Mouse (Mus musculus) ZHBTc4 (cell line): ENCODE measurements around the gene Ralgps1.

Experiments used
- DNase-seq: peaks from one replicate; pipeline ENCODE4 v3.0.0-alpha.2; 2011; ENCODE audit warnings: low read depth, low spot score

Gene Ralgps1

GRCm38 (mm10) chr2:33244880-33245279 lies 126.4 kb downstream of the Ralgps1 start:
- no peak for DNase-seq

DNA sequence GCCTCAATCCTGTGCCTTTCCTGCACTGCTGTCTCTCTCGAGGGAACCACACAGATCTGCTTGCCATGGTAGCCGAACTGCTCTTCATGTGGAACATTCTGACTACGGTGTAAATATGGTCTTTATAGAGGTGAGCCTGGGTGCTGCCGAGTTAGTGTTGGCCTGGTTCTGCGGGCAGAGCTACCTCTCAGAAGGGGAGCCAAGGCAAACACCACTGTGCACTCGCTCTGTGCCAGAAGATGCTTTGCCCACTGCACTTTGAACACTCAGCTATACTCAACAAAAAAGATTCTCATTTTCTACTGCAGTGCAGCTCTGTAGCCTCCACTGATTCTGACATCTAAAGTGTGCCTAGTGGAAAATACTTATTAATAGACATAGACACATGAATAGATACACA lies 133.7 kb downstream of the Ralgps1 start:
- DNase-seq, result no peak

GRCm38 (mm10) chr2:33234848-33235247 lies 136.4 kb downstream of the Ralgps1 start:
- no peak for DNase-seq

DNA sequence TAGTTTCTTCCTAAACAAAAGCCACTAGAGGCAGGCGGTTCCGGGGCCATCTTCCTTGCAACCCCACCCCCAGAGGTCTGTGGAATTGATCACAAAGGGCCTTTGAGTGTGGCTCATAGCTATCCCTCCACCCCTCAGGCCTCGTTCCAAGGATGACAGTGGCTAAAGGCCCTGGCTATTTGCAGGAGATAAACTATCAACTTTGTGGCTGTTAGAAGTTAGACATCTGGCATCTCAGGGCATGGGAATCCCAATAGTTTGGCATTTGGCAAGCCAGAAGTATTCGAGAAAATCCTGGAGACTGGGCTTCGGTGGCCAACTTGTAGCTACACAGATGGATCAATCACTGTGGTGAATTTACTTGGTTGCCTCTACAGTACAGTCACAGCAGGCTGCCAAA lies 137.4 kb downstream of the Ralgps1 start:
- DNase-seq, result peak; percentile 46

GRCm38 (mm10) chr2:33232782-33233570 lies 138.3 kb downstream of the Ralgps1 start:
- no peak for DNase-seq

- DNase-seq, result peak; percentile 67
Measured at GRCm38 (mm10) chr2:33231788-33232187, 139.5 kb downstream of the Ralgps1 start.

GRCm38 (mm10) chr2:33230701-33231100 lies 140.6 kb downstream of the Ralgps1 start:
- peak; percentile 72 for DNase-seq

DNA sequence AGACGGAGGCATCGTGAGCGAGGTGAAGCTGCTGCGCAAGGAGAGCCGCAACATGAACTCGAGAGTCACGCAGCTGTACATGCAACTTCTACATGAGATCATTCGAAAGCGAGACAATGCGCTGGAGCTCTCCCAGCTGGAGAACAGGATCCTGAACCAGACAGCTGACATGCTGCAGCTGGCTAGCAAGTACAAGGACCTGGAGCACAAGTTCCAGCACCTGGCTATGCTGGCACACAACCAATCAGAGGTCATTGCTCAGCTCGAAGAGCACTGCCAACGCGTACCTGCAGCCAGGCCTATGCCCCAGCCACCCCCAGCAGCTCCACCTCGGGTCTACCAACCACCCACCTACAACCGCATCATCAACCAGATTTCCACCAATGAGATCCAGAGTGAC lies 142.7 kb downstream of the Ralgps1 start:
- no peak for DNase-seq

DNA sequence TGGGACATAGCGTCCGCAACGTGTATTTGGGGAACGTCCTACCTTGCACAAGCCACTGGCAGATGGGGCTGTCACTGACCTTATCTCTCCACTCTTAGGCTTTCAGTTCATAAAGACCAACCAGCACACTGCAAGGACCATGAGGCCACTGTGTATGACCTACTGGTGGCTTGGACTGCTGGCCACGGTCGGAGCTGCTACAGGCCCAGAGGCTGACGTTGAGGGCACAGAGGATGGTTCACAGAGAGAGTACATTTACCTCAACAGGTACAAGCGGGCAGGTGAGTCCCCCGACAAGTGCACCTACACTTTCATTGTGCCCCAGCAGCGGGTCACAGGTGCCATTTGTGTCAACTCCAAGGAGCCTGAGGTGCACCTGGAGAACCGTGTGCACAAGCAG lies 143.2 kb downstream of the Ralgps1 start:
- no peak for DNase-seq

- DNase-seq, result peak; percentile 84
Measured at GRCm38 (mm10) chr2:33225921-33226320, 145.4 kb downstream of the Ralgps1 start.

DNA sequence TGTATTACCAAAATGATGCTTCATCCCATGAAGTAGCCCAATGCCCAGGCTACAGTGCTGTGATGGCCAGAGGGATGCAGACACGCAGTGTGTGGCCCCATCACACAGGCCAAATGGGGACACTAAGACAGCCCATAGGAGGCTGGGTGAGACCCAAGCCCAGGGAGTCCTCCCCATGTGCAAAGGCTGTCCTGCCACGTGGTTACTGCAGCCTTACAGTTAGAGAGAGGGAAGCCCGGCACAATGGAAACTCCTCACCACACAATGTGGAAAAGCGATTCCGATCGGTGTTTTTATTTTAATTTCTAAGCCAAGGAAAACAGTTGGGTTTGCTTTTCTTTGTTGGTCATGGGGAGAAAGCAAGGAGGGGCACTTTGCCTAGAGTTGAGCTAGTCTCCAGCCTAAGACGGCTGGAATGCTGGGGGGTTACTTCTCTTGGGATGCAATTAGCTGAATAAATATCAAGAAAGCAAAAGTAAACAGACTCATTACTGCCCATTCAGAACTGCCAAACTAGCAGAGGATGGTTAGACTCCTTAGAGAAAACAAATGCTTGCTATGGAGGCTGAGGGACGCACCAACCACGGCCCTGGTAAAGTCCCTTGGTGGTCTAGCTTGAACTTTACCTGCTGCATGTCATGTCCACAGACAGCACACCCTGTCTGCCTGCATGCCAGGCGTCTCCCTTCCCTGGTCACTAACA lies 147.5 kb downstream of the Ralgps1 start:
- DNase-seq, result no peak

DNA sequence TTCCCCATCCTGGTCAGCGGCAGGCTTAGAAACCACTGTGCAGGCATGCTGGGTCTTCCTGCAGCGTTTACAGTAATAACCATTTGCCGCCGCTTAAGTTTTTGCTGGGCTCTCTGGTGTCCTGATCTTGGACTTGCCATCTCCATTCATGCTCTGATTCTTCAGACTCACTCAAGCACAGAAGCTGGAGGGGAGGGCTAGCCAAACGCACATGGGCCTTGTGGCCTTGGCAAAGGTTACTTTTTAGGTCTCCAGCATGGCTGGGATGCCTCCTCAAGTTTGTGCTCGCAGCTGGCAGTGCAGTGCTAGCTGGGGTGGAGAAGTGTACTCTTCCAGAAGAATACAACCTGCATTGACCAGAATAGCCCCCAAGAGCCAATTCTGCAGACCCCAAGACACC lies 148.8 kb downstream of the Ralgps1 start:
- DNase-seq, result no peak

- DNase-seq, result no peak
Measured at GRCm38 (mm10) chr2:33221339-33221900, 149.9 kb downstream of the Ralgps1 start.

- no peak for DNase-seq
Measured at GRCm38 (mm10) chr2:33220674-33221338, 150.5 kb downstream of the Ralgps1 start.

DNA sequence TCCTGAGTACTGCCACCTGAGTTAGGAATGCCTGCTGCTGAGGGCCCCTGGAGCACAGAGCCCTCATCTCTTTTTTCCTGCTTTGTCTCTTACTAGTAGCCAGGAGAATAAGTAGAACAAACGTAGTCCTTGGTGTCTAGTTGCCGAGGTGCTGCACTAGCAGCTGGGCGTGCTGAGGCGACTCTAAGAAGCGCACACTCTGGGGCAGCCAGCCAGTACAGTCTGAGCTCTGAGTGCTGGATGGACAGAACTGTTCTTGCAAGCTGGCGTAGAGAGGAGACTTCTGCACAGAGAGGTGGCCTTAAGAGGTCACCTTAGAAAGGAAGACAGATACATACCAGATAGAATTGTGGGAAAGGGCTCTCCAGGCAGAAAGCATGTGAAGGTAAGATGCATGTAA lies 151.0 kb downstream of the Ralgps1 start:
- DNase-seq, result no peak

GRCm38 (mm10) chr2:33219637-33220036 lies 151.6 kb downstream of the Ralgps1 start:
- DNase-seq, result peak; percentile 38

DNA sequence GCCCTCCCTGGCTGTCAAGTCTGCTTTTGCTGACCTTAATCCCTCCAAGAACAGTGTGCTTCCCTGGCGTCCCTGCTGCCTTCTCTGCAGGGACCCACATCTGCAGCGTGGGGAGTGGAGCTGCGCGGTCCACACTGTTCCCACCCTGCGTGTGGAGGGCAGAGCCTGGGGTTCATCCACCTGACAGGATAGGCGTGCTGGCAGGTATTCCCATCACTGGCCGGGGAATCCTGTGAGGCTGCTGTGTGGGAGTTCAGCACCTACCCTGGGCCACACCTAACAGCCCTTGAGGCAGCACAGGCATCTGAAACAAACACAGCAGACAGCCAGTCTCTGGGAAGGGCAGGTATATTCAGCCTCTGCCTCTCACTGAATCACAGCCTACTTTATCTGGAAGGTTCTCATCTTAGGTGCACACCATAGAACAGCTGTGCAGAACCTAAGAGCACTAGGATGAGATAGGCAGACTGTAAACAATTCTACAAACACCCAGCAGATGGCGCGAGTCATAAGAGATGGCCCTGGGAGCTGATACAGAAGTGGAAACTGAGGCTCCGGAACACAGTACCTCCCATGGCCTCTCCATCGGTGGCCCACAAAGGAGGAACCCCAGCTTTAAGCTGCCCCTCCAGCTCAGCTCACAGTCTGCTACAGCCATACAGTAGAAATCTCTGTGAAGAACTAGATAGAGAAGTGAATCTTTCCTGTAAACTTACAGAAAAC lies 152.2 kb downstream of the Ralgps1 start:
- peak; percentile 60 for DNase-seq

DNA sequence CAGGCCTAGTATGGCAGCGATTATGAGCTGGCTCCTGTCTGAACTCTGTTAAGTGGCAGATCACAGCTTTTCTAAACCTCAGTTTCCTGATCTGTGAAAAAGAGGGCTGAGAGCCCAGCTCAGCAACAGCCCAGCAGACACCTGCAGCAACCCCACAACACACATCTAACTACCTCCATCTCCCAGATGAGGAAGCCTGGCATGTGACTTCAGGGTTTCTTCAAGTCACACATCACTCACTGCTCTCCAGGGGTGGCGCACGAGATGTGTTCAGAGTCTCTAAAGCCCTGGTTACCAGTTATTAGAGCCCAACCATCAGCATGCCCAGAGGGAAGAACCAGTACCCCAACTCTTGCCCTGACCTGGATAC lies 153.9 kb downstream of the Ralgps1 start:
- no peak for DNase-seq

DNA sequence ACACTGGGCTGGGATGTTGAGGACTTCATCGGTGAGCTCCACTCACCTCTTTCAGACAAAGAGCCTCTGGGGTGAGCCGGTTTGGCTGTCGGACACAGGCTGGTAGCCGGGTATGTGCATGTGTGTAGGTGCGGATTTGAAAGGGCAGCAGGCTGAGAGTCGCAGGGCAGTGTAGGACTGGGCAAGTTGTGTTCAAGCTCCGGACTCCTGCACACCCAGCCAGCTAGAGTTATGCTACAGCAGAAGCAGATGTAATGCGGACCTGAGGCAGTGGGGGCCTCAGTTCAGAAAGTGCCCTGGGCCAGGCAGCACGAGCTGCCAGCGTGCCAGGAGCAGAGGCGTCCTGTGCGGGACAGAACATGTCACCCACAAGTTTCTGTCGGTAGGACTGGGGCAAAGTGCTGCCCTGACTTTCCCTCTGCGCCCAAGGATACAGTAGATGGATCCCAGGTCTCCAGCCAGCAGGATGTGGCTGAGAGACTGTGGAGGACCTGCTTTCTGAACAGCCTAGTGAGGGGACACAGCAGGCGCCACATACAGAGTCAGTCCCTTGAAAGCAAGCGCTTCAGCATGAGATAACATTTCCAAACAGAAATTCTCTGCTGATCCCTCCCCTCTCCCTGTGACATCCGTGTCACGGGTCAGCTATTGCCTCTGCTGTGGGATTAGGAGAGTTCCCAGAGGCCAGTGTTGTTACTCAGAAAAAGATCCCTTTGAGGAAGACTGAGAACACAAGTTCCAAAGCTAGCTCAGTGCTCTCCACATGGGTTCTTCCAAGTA lies 154.5 kb downstream of the Ralgps1 start:
- DNase-seq, result no peak

- peak; percentile 89 for DNase-seq
Measured at GRCm38 (mm10) chr2:33215700-33216509, 155.4 kb downstream of the Ralgps1 start, which contains the start of gene Angptl2. Gene Angptl2, plus strand, starts transcription at chr2:33216069.
